Mouse (Mus musculus): ENCODE results near the gene Cpn2.

Gene Cpn2

DNA sequence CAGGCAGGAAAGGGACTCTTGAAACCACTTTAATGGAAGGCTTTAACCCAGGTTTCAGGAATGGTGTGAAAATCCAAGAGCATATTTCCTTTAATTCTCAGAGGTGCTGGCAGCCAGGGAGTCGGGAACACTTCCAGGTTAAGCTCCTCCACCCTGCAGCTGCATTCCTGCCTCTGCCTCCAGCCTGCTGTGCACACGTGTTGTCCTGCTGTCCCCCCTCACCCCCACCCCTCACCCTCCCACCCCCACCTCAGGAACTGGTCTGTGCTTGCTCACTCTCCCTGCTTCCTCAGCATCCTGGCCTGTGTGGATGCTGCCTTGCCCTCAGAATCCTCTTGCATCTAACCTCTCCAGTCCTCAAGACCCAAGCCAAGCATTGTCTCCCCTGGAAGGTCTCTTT is 25.7 kb downstream of the Cpn2 start:
- DNase-seq (ENCODE audit: low read depth in 1 of 2, low spot score in 2 of 2) = no peak

- DNase-seq (ENCODE audit: low read depth in 1 of 2, low spot score in 2 of 2) = no peak
These were observed 28.5 kb downstream of the Cpn2 start for GRCm38 (mm10) chr16:30238791-30239190.

DNA sequence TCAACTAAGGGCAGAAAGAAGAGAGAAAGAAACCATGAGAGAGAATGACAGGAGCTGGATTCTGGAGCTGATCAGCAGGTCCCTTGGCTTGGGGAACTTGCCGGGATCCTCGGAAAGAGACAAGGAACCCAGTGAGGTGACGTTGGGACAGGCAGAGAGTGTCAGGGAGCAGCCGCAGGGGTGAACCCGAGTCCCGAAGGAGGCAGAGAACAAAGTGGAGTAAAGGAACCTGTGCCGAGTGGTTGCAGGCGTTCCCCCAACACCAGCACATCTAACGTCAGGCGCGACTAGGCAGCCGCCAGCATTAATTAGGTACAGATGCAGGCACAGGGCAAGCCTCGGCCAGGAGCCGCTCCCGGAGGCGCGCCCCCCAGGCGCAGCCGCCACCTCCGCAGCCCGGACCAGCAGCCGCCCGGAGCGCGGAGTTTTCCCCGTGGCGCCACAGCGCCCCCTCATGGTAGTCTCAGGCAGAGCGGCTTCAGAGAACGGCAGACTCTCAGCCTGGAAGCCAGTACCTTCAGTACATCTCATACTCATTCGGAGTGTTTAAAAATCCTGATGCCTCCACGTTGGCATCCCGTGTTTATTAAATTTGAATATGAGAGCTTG is 31.1 kb downstream of the Cpn2 start:
- peak; percentile 16 to 50 for DNase-seq (ENCODE audit: low read depth in 1 of 2, low spot score in 2 of 2)

GRCm38 (mm10) chr16:30235577-30235976 is 31.7 kb downstream of the Cpn2 start:
- DNase-seq (ENCODE audit: low read depth in 1 of 2, low spot score in 2 of 2) = no peak

DNA sequence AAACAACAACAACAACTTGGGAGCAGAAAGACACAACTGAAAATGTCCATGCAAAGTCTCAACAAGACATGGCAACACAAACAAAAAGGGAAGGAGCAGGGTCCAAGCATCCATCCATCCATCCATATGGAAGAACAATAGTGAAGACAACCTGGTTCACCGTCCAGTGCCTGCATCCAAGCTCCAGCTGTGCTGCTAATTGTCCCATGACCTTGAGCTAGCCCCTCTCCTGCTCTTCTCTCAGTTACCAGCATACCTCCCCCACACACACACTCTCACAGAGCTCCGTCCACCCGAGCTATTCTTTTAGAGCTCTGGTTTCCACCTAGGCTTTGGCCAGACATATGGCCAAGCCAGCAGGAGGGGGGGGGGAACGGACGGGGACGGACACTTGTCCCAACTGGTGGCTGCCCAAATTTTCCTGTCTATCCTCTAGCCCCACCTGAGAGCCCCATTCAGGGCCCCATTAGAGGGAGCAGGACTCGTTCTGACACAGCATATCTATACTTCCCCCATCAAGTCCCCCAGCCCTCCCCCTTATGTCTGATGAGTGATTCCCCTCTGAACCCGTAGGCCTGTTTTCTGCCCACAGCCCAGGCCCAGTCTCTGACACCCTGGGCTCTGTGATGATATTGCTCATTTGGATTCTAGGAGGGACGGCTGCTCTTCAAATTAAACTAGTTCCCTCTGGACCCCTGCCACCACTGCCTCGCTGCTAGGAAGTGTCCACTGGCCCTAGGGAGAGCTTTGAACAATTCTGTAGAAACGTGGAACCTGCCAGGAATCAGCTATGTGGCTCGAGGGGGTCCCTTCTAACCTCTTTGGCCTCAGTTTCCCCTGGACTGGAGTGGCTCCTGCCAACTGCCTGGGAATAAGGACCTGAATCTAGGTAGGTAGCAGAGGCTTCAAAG is 32.4 kb downstream of the Cpn2 start:
- DNase-seq (ENCODE audit: low read depth in 1 of 2, low spot score in 2 of 2) = no peak

DNA sequence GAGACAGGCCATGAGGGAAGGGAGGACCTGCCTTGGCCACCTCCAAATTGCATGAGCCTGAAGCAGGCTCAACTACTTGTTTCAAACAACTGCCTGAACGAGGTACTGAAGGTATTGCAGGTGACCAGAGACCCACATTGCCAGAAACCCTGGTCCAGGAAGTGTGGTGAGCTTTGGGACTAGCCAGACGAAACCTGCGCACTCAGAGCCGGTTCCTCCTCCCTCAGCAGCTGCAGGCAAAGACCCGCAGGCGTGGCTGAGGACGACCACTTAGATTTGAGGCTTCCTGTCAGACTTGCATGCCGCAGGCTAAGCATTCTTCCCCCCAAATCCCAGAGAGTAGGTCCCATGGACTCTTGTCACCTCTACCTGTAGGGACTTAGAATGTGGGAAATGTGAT is 33.2 kb downstream of the Cpn2 start:
- no peak for DNase-seq (ENCODE audit: low read depth in 1 of 2, low spot score in 2 of 2)

DNA sequence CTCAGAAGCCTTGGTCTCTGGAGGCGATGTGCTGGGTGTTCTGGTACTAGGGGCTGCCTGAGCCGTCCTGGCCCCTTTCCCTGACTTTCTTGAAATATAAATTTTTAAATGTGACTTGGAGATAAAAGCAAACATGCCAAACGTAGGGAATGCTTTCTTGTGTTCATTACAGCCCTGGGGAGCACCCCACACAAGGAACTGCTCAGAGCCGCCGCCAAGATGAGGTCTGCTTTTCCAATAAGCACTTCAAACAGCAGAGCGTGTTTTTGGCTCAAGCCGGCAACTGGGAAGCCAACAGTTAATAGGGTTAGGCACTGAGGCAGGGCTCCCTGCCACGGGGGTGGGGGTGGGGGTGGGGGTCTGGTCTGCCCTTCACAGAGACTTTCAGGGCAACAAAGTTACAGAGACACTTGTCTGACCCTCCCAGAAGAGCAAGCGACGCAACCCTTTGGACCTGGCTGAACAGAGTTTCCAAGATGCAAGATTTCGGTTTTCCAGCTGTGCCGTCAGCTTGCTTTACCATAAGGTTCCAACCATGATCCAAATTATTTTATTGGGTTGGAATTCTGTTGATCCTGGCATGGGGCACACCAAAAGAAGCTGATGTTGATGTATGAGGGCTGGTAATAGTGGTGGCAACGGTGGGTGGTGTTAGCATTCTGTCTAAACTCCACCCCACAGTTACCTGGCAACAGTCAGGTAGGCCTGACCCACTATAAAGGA is 35.3 kb downstream of the Cpn2 start:
- DNase-seq (ENCODE audit: low read depth in 1 of 2, low spot score in 2 of 2) = no peak

DNA sequence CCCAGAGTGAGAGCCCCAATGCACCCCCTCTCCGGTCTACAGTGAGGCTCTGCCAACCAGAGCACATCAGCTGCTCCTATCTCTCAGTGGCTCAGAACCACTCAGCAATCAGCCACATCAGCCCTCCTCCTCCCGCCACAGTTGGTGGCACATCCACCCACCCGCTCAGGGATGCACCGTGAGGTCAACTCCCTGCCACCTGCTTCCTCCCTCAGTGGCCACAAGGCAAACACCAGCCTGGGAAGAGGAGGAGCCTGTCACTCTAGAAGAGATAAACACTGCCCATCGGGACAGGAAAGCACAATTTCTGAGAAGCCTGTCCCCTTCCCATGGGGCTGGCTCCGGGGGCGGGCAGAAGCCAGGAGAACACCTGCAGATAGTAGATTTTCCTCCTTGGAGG is 39.9 kb downstream of the Cpn2 start:
- no peak for DNase-seq (ENCODE audit: low read depth in 1 of 2, low spot score in 2 of 2)

GRCm38 (mm10) chr16:30221161-30221782 is 46.0 kb downstream of the Cpn2 start:
- no peak for DNase-seq (ENCODE audit: low read depth in 1 of 2, low spot score in 2 of 2)

- DNase-seq (ENCODE audit: low read depth in 1 of 2, low spot score in 2 of 2) = no peak
These were observed 51.5 kb downstream of the Cpn2 start for GRCm38 (mm10) chr16:30215811-30216210.

- no peak for DNase-seq (ENCODE audit: low read depth in 1 of 2, low spot score in 2 of 2)
These were observed 53.7 kb downstream of the Cpn2 start for GRCm38 (mm10) chr16:30213644-30214043.

DNA sequence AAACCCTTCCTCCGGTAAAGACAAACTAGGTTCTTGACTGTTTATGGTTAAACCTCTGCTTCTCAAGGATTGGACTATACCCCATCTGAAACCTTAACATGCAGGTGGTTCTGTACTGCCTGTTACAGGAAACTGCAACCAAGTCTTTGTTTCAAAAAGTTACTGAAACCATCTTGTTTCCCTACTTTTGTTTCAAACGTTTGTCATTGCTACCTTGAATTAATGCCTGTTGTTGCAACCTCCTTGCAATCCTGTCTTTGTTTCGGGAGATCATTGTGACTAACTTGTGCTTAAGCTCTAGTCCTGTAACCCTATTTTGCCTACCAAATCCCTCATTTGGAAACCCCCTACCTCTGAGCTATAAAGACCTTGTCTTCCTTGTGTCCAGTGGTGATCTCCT is 55.3 kb downstream of the Cpn2 start:
- no peak for DNase-seq (ENCODE audit: low read depth in 1 of 2, low spot score in 2 of 2)

- no peak for DNase-seq (ENCODE audit: low read depth in 1 of 2, low spot score in 2 of 2)
These were observed 58.0 kb downstream of the Cpn2 start for GRCm38 (mm10) chr16:30209264-30209663.

DNA sequence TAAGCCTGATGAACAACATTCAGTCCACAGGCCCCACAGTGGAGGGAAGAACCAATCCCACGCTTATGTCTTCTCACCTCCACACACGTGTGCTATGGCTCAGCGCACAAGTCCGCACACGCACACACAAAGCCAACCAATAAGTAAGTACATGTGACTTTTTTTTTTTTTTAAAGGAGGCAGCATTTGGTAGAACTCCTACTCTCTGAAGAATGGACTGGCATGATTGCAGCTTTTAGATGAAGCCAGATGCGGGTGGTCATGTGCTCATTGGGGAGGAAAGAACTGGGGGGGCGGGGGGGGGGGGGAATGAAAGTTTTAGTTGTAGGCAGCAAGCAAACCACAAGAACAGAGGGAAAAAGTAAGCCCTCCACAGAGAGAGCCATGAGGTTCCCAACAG is 59.3 kb downstream of the Cpn2 start:
- DNase-seq (ENCODE audit: low read depth in 1 of 2, low spot score in 2 of 2) = no peak

DNA sequence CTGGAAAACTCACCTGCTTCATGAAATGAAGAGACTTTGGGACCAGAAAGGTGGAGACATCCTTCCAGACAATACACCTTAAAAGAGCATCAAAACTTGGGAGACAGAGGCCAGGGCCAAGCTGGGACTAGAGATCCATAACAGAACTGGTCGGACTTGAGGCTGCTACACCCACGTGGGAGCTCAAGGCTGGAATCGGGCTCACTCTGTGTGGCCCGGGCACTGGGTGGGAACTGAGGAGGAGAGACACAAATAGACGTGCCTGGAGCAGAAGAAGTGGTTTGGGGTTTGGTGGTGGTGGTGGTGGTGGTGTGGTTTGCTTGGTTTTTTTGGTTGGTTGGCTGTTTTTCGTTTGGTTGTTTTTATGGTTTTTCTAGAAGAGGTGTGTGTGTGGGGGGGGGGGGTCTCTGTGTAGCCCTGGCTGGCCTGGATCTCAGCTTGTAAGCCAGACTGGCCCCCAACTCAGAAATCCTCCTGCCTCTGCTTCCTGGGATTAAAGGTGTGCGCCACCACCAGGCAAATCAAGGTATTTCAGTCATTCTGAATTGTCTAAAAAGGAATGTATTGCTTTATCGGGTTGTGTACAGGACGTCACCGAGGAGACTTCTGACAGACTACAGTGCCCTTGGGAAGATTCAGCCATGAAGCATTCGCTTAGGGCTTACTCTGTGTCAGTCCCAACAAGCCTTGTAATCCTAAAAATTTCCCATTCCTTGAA is 60.0 kb downstream of the Cpn2 start:
- no peak for DNase-seq (ENCODE audit: low read depth in 1 of 2, low spot score in 2 of 2)
